Mouse (Mus musculus) left cerebral cortex, postnatal 4 days (tissue): Measurements from ENCODE around the gene Rhof. TPM values are rescaled to one million over a fixed set of nuclear protein-coding genes. Genes with fewer than 3 reads are reported as not detected.

ENCODE experiments used
- DNase-seq: peaks from one replicate; pipeline ENCODE4 v3.0.0-alpha.2; 2022
- intact Hi-C: fragments of 180-260 bp; cut with DNase I; formaldehyde crosslinking; loops from one replicate; pipeline ENCODE4 v1.15.1; 2025
- total RNA-seq, 2 experiments: library from RNA; stranded (reverse); gene quantifications; 2 replicates each; pipeline ENCODE4 v1.2.3; 2021

The Rhof gene
- total RNA-seq, 2 experiments from 2014 or later, result 44.0 to 48.8 TPM

DNA sequence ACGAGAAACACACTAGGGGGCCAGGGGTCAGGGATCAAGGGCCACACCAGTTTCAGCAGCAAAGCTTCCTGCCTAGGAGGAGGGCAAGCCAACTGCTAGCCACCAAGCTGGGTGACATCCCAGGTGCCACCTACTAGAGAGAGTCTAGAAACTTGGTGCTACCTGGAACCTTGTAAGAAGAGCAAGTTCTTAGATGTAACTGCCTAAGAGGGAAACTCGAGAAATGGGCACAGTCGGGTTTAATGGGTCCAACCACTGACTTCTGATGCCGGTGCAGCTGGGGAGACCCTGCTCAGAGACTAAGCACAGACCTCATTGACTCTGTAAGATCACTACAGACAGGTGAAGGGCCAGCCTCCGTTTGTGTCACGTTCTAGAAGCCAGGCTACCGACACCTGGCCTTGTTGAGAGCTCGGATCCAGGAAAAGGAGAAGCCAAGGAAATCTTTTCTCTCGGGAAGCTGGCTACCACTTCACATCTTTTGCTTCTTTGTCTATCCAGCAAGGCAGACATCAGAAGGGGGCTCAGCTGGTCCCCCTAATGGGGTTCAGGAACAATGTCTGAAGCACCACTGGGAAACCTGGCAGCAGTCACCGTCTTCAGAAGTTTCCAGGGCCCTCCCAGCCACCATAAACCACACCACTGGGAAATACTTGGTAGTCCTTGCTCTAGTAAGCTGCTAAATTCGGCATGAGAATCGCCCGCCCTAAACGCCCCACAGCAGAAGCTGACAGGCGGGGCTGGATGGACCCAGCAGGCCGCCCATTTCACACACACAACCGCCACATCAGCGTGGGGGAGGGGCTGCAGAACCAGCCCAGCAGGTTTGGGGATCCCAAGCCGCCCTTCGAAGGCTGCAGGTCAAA, 4.8 kb upstream of the Rhof start:
- intact Hi-C loops, result no loop called here
- peak; percentile 86 for DNase-seq

- intact Hi-C loops, result no loop called here
- DNase-seq, result peak; percentile 89
Observed at GRCm38 (mm10) chr5:123136361-123137043, 4.0 kb upstream of the Rhof start.

DNA sequence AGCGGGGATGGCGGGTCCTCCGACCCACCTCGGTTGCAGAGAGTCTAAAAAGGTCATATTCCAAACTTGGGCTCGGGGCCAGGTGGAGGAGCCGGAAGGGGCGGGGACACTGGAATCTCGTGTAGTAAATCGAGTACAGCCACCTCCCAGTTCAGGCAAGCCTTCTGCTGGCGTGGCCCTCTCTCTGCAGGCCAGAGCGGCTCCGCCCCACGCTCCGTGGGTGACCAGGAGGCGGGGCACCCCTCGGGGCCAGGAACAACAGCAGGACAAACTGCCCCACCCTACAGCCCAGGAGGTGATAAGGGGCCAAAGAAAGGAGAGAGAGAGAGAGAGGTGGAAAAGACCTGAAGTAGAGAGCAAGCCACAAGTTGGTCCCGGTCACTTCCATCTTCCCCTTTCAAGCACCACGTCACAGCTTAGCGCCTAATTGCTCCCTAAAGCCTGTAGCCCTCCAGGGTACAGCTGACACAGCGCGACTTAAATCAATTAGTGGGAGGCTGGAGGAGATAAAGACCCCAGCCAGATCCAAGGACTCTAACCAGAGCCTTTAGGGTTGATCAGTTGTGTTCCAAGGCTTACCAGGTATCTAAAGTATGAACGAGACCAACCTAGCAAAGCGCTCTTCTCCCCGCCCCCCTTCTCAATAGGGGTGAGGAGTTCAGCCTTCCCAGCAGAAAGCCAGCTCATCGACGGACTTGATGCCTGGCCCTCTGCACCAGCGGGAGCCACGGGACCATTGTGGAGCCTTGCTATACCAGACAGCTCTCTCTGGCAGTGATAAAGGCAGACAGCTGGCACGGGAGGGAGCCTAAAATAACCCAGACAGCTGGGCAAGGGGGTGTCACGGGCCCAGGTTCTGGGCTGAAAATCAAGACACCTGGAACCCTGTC, 3.2 kb upstream of the Rhof start:
- intact Hi-C loops, result no loop called here

GRCm38 (mm10) chr5:123134875-123135382, 2.4 kb upstream of the Rhof start:
- intact Hi-C loops, result no loop called here
- no peak for DNase-seq

More for the DNA sequence above, 3.2 kb upstream of the Rhof start:
- DNase-seq, result peak; percentile 86

- intact Hi-C loops, result no loop called here
Observed at GRCm38 (mm10) chr5:123134186-123134874, 1.8 kb upstream of the Rhof start.

GRCm38 (mm10) chr5:123133784-123134143, 1.3 kb upstream of the Rhof start:
- DNase-seq, result no peak
- intact Hi-C loops, result no loop called here

More at GRCm38 (mm10) chr5:123134186-123134874, 1.8 kb upstream of the Rhof start:
- peak; percentile 84 for DNase-seq

DNA sequence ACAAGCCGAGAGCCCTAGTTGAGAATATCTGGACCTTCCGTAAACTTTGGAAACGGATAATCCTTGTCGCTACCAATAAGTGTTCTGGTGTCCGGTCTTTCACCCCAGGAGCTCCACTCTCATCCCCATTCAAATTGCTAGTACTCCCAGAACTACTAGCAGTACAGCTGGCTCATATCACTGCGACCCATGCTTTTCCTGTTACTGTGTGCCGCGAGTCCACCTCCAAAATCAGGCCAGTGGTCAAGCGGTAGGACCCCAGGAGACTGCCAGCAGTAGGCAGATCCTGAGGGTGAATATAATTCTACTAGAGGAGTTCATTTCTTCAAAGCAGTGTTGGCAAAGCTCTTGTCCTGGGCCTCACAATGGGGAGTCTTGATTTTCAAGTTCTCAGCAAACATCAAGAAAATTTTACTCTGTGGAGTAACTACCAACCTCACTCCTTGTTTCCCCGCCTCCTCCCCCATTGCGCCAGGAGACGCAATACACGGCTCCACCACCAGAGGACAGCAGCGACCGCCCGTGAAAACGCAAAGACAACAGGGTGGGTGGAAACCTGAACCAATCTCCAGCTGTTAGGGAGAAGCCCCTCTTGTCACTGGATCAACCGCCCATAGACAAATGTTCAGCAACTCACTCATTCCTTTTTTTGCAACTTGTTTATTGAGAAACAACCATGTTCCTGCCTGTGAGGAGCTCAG, 741 bp upstream of the Rhof start:
- DNase-seq, result peak; percentile 83
- intact Hi-C loops, result no loop called here

DNA sequence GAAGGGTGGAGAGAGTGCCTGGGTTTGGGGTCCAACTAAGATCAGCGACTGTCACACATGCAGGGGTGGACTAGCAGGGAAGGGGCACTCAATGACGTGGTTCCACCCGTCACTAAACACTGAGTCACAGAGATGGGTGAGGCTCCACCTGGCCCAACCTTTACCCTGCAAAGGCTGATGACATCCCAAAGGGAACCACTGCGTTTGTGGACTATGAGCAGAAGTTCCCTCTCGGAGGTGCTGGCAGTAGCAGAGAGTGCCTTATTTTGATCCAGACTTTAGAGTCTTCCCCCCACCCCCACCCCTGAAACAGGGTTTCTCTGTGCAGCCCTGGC, 1.7 kb downstream of the Rhof start:
- intact Hi-C loops, result no loop called here
- DNase-seq, result no peak

GRCm38 (mm10) chr5:123130030-123130813, 2.3 kb downstream of the Rhof start:
- no peak for DNase-seq
- intact Hi-C loops, result no loop called here

- no peak for DNase-seq
- intact Hi-C loops, result no loop called here
Observed at GRCm38 (mm10) chr5:123129170-123129757, 3.2 kb downstream of the Rhof start.

DNA sequence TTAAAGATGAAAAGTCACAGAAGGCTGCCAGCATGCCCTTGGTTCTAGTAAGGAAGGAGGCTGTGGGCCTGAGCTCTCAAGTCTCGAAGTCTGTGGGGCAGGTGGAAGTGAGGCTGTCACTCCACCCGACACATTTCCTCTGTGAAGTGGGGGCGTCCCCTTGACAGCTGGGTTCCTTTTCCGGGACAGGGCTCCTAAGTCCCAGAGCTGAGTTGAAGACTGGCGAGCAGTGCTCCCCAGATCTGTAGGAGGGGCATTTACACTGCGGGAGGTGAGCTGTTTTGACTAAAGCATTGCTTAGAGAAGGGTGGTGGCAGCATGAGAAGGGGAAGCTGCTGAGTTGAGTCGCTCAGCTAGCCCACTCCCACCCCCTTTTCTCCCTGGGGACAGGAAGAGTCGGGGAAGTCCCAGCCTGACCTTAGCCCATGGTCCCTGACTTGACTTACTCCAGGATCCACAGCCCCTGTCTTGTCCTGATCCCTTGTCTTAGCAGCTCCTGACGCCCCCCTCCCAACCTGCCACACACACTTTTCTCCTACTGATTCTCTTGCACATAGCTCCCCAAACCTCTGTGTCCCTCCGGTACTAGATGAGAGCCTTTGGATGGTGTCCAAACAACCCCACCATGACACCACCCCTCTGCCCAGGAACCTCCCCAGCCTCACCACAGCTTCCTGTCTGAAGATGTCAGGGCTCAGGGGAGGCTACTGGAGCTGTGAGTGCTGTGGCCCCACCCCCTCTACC, 3.9 kb downstream of the Rhof start:
- intact Hi-C loops, result no loop called here
- DNase-seq, result no peak

DNA sequence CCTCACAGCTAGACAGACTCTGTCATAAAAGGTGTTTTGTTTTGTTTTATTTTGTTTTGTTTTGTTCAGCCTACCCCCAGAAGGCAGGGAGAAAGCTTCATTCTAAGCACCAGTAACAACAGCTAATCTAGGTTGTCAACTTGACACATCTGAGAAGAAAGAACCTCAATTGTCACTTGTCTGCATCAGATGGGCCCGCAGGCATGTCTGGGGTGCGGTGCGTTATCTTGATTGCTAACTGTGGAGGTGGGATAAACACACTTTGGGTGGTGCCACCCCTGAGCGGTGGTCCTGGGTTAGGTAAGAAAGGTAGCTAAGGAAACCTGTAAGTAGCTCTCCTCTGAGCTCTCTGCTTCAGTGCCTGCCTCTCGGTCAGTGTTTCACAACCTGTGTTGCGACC, 5.5 kb downstream of the Rhof start:
- intact Hi-C loops, result no loop called here
- no peak for DNase-seq

DNA sequence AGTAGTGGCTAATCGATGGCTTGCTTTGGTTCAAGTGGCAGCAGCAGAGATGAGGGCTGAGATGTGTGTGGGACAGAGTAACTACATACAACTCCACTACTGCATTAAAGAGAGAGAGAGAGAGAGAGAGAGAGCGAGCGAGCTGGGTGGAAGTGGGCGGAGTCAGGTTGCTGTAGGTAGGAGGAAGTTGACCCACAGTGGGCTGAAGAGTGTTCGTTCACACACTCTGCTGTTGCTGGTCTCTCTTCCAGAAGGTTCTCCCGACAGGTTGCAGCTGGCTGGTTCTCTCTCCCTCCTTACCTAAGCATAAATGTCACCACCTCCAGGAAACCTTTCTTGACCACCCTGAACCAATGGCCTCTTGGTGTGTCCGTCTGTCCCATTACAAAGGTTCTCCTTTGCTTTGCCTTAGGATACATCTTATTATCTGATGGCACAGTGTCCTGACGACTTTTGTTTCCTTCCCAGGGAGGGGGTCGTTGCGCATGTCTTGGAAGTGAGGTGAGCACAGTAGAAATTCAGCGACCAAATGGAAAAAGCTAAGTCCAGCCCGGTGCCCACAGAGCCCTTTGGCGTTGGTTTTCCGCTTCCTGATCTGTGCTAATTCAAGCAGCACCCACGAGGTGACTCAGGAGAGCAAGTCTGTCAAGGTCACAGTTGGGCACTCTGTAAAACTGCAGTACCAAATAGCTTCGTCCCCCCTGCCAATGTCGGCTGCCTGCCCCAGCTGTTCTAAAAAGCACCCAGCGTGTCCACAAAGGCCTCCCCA, 6.7 kb downstream of the Rhof start:
- DNase-seq, result no peak
- intact Hi-C loops, result no loop called here

GRCm38 (mm10) chr5:123125105-123125504, 7.4 kb downstream of the Rhof start:
- intact Hi-C loops, result no loop called here
- no peak for DNase-seq

DNA sequence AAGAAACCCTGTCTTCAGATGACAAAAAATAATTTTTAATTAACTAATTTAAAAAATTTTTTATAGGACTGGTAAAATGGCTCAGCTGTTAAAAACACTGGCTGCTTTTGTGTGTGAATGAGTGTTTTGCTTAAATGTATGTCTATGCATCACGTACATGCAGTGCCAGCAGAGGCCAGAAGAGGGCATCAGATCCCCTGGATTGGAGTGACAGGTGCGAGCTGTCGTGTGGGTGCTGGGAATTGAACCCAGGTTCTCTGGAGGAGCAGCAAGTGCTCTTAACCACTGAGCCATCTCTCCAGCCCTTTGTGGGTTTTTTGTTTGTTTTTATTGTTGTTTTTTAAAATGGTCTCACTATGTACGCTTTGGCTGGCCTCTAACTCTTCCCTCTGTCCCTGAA, 10.3 kb downstream of the Rhof start:
- DNase-seq, result no peak
- intact Hi-C loops, result no loop called here

- intact Hi-C loops, result no loop called here
- DNase-seq, result peak; percentile 50
Observed at GRCm38 (mm10) chr5:123120624-123121215, 11.8 kb downstream of the Rhof start.

DNA sequence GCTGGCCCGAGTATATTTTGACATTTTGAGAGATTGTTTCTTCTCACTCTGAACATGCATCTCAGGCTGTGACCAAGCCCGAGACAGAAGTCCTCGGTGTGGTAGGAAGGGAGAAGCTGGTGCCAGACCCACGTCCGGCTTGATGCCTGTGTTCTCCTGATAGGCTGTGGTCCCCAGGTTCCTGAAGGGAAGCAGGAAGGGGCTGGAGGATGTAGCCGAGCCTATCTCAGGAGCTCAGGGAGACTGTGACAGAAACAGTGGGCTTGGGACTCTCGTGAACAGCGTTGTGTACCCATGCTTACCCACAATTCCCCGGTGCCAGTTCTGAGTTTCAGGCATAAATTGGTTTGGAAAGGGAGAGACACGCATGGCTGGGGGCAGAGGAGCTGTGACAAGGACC, 13.7 kb downstream of the Rhof start:
- intact Hi-C loops, result no loop called here
- no peak for DNase-seq
